Mouse (Mus musculus) embryonic facial prominence, embryonic 12.5 days (tissue): Measurements from ENCODE around the gene 1110032F04Rik. TPM values are rescaled to one million over a fixed set of nuclear protein-coding genes. Genes with fewer than 3 reads are reported as not detected.
A peak's percentile ranks its signal among the peaks of the same experiment; 100 is the strongest.
"Not testable (repeated sequence)": the region's sequence is repeated elsewhere in the genome, so short reads cannot be mapped to it uniquely, and the experiment has no call there.

Experiments used
- ATAC-seq: fragments of 200-750 bp; cut with Nextera tagmentation; 2 replicates; pipeline ENCODE4 v1.8.0; 2017; ENCODE audit not compliant: insufficient number of reproducible peaks, insufficient read depth, low FRiP score, low TSS enrichment
- H3K27ac ChIP-seq: fragments of 300-500 bp; sonication (generic); 2 replicates; pipeline ENCODE4 v1.5.1; 2016; ENCODE audit warnings: mild to moderate bottlenecking
- H3K27me3 ChIP-seq: fragments of 300-500 bp; sonication (generic); 2 replicates; pipeline ENCODE4 v1.6.1; 2016; ENCODE audit warnings: mild to moderate bottlenecking, moderate library complexity
- H3K36me3 ChIP-seq: fragments of 300-500 bp; sonication (generic); 2 replicates; pipeline ENCODE4 v1.6.1; 2016; ENCODE audit warnings: mild to moderate bottlenecking
- H3K4me1 ChIP-seq: fragments of 300-500 bp; sonication (generic); 2 replicates; pipeline ENCODE4 v1.6.1; 2016
- H3K4me2 ChIP-seq: fragments of 300-500 bp; sonication (generic); replicated peaks from 2 replicates; pipeline ENCODE4 v1.6.1; 2016; ENCODE audit warnings: mild to moderate bottlenecking, moderate library complexity
- H3K4me3 ChIP-seq: fragments of 300-500 bp; sonication (generic); 2 replicates; pipeline ENCODE4 v1.5.1; 2016; ENCODE audit warnings: mild to moderate bottlenecking
- H3K9ac ChIP-seq: fragments of 300-500 bp; sonication (generic); 2 replicates; pipeline ENCODE4 v1.6.1; 2016; ENCODE audit warnings: mild to moderate bottlenecking, moderate library complexity
- H3K9me3 ChIP-seq: fragments of 300-500 bp; sonication (generic); 2 replicates; pipeline ENCODE4 v1.6.1; 2016; ENCODE audit warnings: mild to moderate bottlenecking, moderate library complexity
- WGBS: fragments of 180-500 bp; shearing (Covaris S2); methylation state at CpG from one replicate; pipeline ENCODE4 v1.1.7; 2016; 5-methylcytosine and 5-hydroxymethylcytosine counted together
- polyA plus RNA-seq: library from polyadenylated mRNA; unstranded; fragments of >200 nt; fragmentation: Nextera tagmentation; extraction: Ambion mirVana; gene quantifications from 2 replicates; pipeline ENCODE4 v1.2.1, GENCODE M21; 2016

1110032F04Rik gene
- polyA plus RNA-seq, 1 experiment from 2014 or later: 2.0 TPM

DNA sequence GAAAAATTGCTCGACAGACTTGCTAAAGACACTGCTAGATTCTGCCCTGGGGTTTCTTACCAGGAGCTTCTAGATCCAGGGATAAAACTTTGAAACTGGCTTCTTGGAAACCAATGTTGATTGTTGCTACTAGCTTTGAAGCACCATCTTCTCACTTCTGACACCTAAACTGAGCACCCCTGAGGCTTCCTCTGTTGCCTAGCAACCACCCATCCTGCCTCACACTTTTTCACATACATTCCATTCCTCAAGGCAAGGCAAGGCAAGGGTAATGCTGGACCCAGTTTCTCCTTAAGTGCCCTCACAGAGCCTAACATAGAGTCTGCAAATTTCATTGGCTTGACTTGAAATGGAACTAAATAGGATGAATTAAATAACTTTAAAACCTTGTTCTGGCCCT, 17.0 kb upstream of the 1110032F04Rik start:
- no peaks in the 10 kb centered on the region for H3K36me3 ChIP-seq
- H3K27me3 ChIP-seq: no peaks in the 10 kb centered on the region
- H3K4me1 ChIP-seq: no peaks in the 10 kb centered on the region
- ATAC-seq: no peak
- H3K4me2 ChIP-seq: no peak overlapping the region
- no peak overlapping the region for H3K9ac ChIP-seq
- WGBS: 86% methylated on average over 1 of the region's 1 CpGs
- H3K4me3 ChIP-seq: no peak overlapping the region
- H3K9me3 ChIP-seq: no peaks in the 10 kb centered on the region
- H3K27ac ChIP-seq: no peak overlapping the region

DNA sequence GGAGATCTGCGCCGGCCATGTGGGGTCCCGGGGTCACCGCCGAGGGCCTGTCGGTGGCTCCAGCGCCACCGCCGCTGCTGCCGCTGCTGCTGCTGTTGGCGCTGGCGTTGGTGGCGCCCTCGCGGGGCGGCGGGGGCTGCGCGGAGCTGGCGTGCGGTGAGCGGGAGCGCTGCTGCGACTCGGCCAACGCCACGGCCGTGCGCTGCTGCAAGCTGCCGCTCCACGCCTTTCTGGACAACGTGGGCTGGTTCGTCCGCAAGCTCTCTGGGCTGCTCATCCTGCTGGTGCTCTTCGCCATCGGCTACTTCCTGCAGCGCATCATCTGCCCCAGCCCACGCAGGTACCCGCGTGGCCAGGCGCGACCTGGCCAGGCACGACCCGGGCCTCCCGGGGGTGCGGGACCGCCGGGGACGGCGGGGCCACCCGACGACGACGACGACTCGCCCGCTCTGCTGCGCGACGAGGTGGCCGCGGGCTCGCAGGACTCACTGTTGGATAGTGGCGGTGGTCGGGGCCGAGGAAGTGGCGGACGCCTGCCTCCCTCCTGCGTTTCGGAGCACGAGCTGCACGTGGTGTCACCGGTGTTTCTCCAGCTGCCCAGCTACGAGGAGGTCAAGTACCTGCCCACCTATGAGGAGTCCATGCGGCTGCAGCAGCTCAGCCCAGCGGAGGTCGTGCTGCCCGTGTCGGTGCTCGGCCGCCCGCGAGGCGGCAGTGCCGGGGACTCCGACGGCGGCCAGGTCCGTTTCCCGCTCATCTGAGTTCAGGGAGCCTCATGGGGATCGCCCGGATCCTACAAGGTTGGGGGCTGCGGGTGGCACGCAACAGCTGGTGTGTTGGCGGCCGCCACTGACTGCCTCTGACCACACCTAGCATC, 543 bp downstream of the 1110032F04Rik start:
- Histone ChIP-seq H3K36me3 (no peaks in the 10 kb centered on the region), H3K27me3 (peaks cover 39% of the 10 kb centered on the region), H3K9me3 (no peaks in the 10 kb centered on the region), H3K4me1 (peaks cover 3% of the 10 kb centered on the region), H3K4me2 (peak overlapping the region; percentile 99), H3K4me3 (peak overlapping the region; percentile 69), H3K9ac (peak overlapping the region; percentile 64), H3K27ac (no peak overlapping the region)
- WGBS: under 1% methylated on average over 96 of the region's 96 CpGs
- ATAC-seq: peak; percentile 64

DNA sequence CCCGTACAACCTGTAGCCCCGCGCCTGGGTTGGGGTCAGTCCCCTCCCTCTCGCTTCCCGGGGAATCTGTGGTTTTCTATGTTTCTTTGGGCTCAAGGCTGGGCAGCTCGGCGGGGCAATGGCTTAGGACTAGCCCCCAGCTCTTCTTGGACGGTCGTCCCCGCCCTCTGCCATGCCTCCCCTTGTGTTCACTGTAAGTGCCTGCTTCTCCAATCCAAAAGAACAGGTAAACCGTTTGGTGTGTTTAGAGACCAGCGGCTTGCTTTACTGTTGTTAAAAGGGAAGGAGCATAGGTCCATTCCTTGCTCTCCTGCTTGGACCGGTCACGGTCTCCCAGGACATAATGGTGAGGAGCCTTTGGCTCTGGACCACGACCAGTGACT, 1.2 kb downstream of the 1110032F04Rik start:
- Histone ChIP-seq H3K4me3 (peak overlapping the region; percentile 69), H3K27ac (no peak overlapping the region), H3K36me3 (no peaks in the 10 kb centered on the region), H3K27me3 (peaks cover 39% of the 10 kb centered on the region), H3K4me2 (peak overlapping the region; percentile 99), H3K9me3 (no peaks in the 10 kb centered on the region), H3K9ac (peak overlapping the region; percentile 64; the same call in 1 of the 2 replicates), H3K4me1 (peaks cover 3% of the 10 kb centered on the region)
- WGBS: 3% methylated on average over 15 of the region's 15 CpGs
- ATAC-seq: no peak

DNA sequence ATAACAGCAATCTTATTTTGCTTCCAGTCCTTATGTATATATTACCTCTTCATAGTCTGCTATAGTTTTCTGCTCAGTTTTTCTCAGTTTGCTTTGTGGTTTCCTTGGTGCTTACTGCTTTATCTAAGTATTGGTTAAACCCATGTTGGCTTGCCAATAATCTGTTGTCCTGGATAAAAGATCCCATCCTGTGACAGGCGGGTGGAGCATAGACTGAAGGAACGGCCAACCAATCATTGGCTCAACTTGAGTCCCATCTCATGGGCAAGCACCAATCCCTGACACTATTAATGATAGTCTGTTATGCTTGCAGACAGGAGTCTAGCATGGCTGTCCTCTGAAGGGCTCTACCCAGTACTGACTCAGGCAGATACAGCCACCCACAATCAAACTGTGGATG, 4.7 kb downstream of the 1110032F04Rik start:
- Histone ChIP-seq H3K4me3 (no peak overlapping the region), H3K27me3 (peaks cover 23% of the 10 kb centered on the region), H3K9me3 (no peaks in the 10 kb centered on the region), H3K9ac (no peak overlapping the region), H3K4me1 (peaks cover 3% of the 10 kb centered on the region), H3K36me3 (no peaks in the 10 kb centered on the region), H3K27ac (no peak overlapping the region), H3K4me2 (no peak overlapping the region)
- 94% methylated on average over 2 of the region's 2 CpGs for WGBS
- no peak for ATAC-seq

DNA sequence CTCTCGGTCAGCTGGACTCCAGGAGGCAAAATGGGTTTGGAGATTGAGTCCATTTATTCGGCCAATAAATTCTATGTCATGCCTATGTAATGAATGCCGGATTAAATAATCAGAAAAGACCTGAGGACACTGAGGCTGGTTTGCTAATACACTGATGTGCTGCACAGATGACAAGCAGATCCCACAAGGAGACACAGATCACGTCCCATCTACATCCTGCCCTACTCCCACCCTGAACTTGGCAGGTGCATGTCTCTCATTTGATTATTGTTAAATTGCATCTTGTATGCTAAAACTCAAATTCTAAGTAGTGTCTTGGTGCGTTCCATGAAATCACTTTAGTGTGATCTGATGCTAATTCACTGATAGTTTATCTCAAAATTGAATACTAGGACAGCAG, 17.5 kb downstream of the 1110032F04Rik start:
- H3K4me2 ChIP-seq: no peak overlapping the region
- no peak for ATAC-seq
- no peaks in the 10 kb centered on the region for H3K9me3 ChIP-seq

DNA sequence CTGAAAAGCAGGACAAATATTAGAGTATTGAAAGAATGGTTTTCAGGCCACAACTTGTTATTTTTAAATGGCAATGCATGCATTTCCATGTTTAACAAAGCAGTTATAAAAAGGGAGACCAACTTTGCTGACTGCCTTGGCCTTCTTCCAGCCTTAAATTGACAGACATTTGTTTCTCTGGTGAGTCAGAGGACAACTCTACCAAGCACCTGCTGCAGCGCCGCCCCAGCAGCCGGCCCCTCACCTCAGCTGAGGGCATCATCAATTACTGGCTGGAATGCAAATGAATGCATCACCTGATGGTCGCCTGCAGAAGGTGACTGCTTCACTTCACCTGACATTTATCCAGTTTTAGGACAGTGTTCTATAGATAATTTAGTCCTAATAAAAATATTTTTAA, 26.0 kb downstream of the 1110032F04Rik start:
- H3K36me3 ChIP-seq: 0 out of 2 replicates have a peak, but pooled peaks cover 5% of the 10 kb centered on the region
- H3K9ac ChIP-seq: no peak overlapping the region
- no peak for ATAC-seq
- no peaks in the 10 kb centered on the region for H3K4me1 ChIP-seq
- H3K27me3 ChIP-seq: no peaks in the 10 kb centered on the region
- WGBS: 72% methylated on average over 4 of the region's 4 CpGs
- H3K4me3 ChIP-seq: no peak overlapping the region
- H3K27ac ChIP-seq: no peak overlapping the region
- no peaks in the 10 kb centered on the region for H3K9me3 ChIP-seq
- H3K4me2 ChIP-seq: no peak overlapping the region

More for the DNA sequence above, 17.5 kb downstream of the 1110032F04Rik start:
- no peak overlapping the region for H3K27ac ChIP-seq
- no peak overlapping the region for H3K9ac ChIP-seq
- 88% methylated on average over 5 of the region's 5 CpGs for WGBS
- no peak overlapping the region for H3K4me3 ChIP-seq
- H3K4me1 ChIP-seq: no peaks in the 10 kb centered on the region
- no peaks in the 10 kb centered on the region for H3K27me3 ChIP-seq
- H3K36me3 ChIP-seq: no peaks in the 10 kb centered on the region

DNA sequence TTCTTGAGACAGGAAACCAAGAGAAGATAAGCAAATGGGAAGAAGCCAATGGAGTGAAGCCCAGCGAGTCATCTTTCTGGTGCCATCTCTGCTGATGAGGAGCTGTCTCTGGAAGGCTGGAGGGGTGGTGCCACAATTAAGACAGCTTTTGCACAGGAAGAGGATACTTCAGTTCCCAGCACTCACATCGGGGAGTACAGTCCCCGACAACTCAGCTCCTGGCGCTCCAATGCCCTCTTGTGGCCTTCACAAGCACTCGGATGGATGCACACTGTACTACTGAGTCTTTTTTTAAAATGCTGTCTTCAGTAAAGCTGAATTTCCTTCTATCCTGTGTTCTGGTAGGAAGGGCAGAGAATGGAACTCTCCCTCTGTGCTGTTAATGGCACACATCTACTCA, 27.8 kb downstream of the 1110032F04Rik start:
- H3K4me1 ChIP-seq: no peaks in the 10 kb centered on the region
- H3K4me2 ChIP-seq: no peak overlapping the region
- H3K27me3 ChIP-seq: no peaks in the 10 kb centered on the region
- H3K36me3 ChIP-seq: 0 out of 2 replicates have a peak, but pooled peaks cover 5% of the 10 kb centered on the region
- no peaks in the 10 kb centered on the region for H3K9me3 ChIP-seq
- ATAC-seq: no peak
- no peak overlapping the region for H3K9ac ChIP-seq
- H3K27ac ChIP-seq: no peak overlapping the region
- 82% methylated on average over 5 of the region's 5 CpGs for WGBS
- H3K4me3 ChIP-seq: no peak overlapping the region

DNA sequence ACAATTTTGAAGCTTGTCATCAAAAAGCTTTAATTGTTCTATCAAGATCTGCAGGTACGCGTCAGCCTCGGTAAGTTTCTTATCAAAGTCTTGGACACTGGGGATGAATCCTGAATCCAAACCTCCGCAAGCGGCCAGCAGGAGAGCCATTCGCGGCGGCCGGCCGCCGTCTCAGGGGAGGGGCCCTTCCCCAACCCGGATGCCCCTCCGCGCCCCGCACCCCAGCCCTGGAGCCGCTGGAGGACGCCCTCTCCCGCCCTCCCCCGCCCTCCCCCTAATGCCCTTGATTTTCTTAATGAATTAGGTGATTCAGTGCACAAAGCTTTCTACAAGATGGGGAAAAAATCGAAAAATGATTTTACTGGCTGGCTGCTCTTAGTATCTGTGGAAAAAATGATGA, 33.2 kb downstream of the 1110032F04Rik start:
- not testable (repeated sequence) for ATAC-seq, H3K4me3 ChIP-seq, H3K27me3 ChIP-seq, H3K4me2 ChIP-seq, H3K36me3 ChIP-seq, H3K9me3 ChIP-seq, H3K27ac ChIP-seq, H3K9ac ChIP-seq, H3K4me1 ChIP-seq
- WGBS: 91% methylated on average over 20 of the region's 20 CpGs

DNA sequence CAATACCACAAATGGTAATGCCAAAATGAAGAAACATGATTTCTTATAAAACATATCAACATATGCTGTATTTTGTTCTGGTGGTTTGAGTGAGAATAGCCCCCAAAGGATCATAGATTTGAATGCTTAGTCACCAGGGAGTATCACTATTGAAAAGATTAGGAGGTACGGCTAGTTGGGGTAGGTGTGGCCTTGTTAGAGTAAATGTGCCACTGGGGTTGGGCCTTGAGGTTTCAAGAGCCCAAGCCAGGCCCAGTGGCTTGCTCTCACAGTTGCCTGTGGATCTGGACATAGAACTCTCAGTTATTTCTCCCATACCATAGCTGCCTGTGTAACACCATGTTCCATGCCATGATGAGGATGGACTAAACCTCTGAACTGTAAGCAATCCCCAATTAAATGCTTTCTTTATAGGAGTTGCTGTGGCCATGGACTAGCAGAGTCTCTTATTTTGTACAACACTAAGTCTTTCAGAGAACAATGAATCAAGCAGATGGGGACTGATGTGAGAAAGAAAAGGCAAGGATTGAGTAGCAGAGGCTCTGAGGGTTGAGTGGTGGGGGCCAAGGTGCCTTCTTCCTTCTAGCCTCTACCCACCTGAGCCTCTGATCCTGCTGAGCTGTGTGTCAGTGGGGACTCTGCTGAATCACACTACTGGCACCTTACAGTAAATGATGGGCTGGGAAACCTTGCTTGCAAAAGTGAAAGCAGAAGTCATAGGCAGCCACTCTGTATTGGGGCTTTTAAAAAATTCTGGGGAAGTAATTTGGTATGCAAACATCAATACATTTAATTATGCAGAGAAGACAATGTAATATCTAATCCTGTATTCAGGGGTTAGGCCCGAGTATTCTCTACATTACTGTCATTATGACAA, 35.8 kb downstream of the 1110032F04Rik start:
- no peaks in the 10 kb centered on the region for H3K27me3 ChIP-seq
- no peak overlapping the region for H3K9ac ChIP-seq
- no peak overlapping the region for H3K27ac ChIP-seq
- WGBS: 82% methylated on average over 2 of the region's 2 CpGs
- ATAC-seq: no peak
- H3K4me2 ChIP-seq: no peak overlapping the region
- no peaks in the 10 kb centered on the region for H3K36me3 ChIP-seq
- no peaks in the 10 kb centered on the region for H3K9me3 ChIP-seq
- no peak overlapping the region for H3K4me3 ChIP-seq
- H3K4me1 ChIP-seq: no peaks in the 10 kb centered on the region

DNA sequence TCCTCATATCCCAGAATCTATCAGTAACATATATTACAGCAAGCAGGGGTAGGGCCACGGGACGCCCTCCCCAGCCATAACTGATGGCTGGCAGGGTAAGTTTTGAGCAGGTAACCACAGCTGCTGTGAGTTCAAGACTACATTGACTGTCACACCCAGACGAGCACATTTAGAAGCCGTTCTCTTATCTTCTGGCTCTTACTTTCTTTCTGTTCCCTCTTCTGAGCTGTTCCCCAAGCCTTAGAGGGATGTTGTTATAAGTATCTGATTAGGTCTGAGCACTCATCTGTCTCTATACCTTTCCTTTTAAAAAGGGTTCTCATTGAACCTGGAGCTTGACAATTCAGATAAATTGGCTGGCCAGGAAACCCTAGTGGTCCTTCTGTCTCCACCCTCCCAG, 38.1 kb downstream of the 1110032F04Rik start:
- no peak overlapping the region for H3K27ac ChIP-seq
- no peaks in the 10 kb centered on the region for H3K4me1 ChIP-seq
- H3K4me3 ChIP-seq: no peak overlapping the region
- H3K36me3 ChIP-seq: no peaks in the 10 kb centered on the region
- no peak overlapping the region for H3K4me2 ChIP-seq
- H3K27me3 ChIP-seq: no peaks in the 10 kb centered on the region
- 91% methylated on average over 4 of the region's 4 CpGs for WGBS
- H3K9me3 ChIP-seq: no peaks in the 10 kb centered on the region
- no peak overlapping the region for H3K9ac ChIP-seq
- ATAC-seq: no peak
